Mouse (Mus musculus) heart, adult 2 months (tissue): ENCODE data around the gene 1190005I06Rik. TPM values are rescaled to one million over a fixed set of nuclear protein-coding genes. Genes with fewer than 3 reads are reported as not detected.
A peak's percentile ranks its signal among the peaks of the same experiment; 100 is the strongest.

ENCODE experiments used
- DNase-seq, 2 experiments: peaks; one replicate each; pipeline ENCODE4 v3.0.0; 2021
- H3K27ac ChIP-seq: fragments of 200-600 bp; 2 replicates; pipeline ENCODE4 v1.8.1; 2022
- H3K27me3 ChIP-seq: fragments of 200-500 bp; 2 replicates; pipeline ENCODE4 v1.6.1; 2012; ENCODE audit warnings: mild to moderate bottlenecking, low read length, inconsistent platforms, mixed read lengths; ENCODE audit not compliant: control insufficient read depth, insufficient read depth
- H3K36me3 ChIP-seq: fragments of 200-500 bp; 2 replicates; pipeline ENCODE4 v1.6.1; 2012; ENCODE audit warnings: low read length, inconsistent platforms; ENCODE audit not compliant: control insufficient read depth, insufficient read depth
- H3K4me1 ChIP-seq: fragments of 200-500 bp; 2 replicates; pipeline ENCODE4 v1.6.1; 2011; ENCODE audit warnings: low read length; ENCODE audit not compliant: control insufficient read depth, insufficient read depth
- H3K4me3 ChIP-seq: fragments of 200-600 bp; 2 replicates; pipeline ENCODE4 v1.8.1; 2022
- H3K79me2 ChIP-seq: fragments of 200-500 bp; replicated peaks from 2 replicates; pipeline ENCODE4 v1.6.1; 2012; ENCODE audit warnings: mild to moderate bottlenecking, inconsistent platforms, low read length, moderate library complexity, mixed read lengths; ENCODE audit not compliant: control insufficient read depth, insufficient read depth
- H3K9ac ChIP-seq: fragments of 200-500 bp; 2 replicates; pipeline ENCODE4 v1.6.1; 2012; ENCODE audit warnings: low read depth, mild to moderate bottlenecking, control low read depth, inconsistent platforms, low read length, mixed read lengths
- CTCF ChIP-seq: fragments of 200-600 bp; IDR thresholded peaks from 2 replicates; pipeline ENCODE4 v1.8.1; 2022; ENCODE audit warnings: antibody characterized with exemption, mild to moderate bottlenecking, moderate library complexity
- EP300 ChIP-seq: fragments of 200-500 bp; IDR thresholded peaks from 2 replicates; pipeline ENCODE4 v1.6.1; 2011; ENCODE audit warnings: low read depth, low read length, control low read depth; ENCODE audit not compliant: insufficient read depth
- POLR2A ChIP-seq: fragments of 200-500 bp; IDR thresholded peaks from 2 replicates; pipeline ENCODE4 v1.6.1; 2011; ENCODE audit warnings: mild to moderate bottlenecking, low read depth, low read length, control low read depth; ENCODE audit not compliant: insufficient read depth
- WGBS: fragments of 180-500 bp; shearing (Covaris S2); methylation state at CpG from one replicate; pipeline ENCODE4 v1.1.7; 2018; 5-methylcytosine and 5-hydroxymethylcytosine counted together
- intact Hi-C: fragments of 180-260 bp; cut with DNase I; formaldehyde crosslinking; loops from one replicate; pipeline ENCODE4 v1.15.1; 2025
- polyA plus RNA-seq: library from polyadenylated mRNA; depleted of rRNA; stranded (reverse); fragments of >200 nt; gene quantifications from 2 replicates; pipeline ENCODE4 v1.2.3, GENCODE M21; 2012
- total RNA-seq, 2 experiments: library from RNA; stranded (reverse); gene quantifications; 2 replicates each; pipeline ENCODE4 v1.2.3; 2021

Gene 1190005I06Rik
- total and polyA plus RNA-seq, 3 experiments: 3.9 to 6.0 (median 5.3) TPM

GRCm38 (mm10) chr8:120574941-120575340 lies 72.5 kb downstream of the 1190005I06Rik start:
- no peaks in the 10 kb centered on the region for H3K79me2 ChIP-seq
- no peak for TF ChIP-seq EP300
- TF ChIP-seq CTCF: no peak
- TF ChIP-seq POLR2A: no peak
- H3K27me3 ChIP-seq: no peaks in the 10 kb centered on the region
- WGBS: 76% methylated on average over 19 of the region's 19 CpGs
- no peaks in the 10 kb centered on the region for H3K36me3 ChIP-seq
- no peak overlapping the region for H3K27ac ChIP-seq
- no peak for DNase-seq
- no peaks in the 10 kb centered on the region for H3K4me1 ChIP-seq
- intact Hi-C loops: no loop called here
- H3K9ac ChIP-seq: no peak overlapping the region
- H3K4me3 ChIP-seq: no peak overlapping the region

DNA sequence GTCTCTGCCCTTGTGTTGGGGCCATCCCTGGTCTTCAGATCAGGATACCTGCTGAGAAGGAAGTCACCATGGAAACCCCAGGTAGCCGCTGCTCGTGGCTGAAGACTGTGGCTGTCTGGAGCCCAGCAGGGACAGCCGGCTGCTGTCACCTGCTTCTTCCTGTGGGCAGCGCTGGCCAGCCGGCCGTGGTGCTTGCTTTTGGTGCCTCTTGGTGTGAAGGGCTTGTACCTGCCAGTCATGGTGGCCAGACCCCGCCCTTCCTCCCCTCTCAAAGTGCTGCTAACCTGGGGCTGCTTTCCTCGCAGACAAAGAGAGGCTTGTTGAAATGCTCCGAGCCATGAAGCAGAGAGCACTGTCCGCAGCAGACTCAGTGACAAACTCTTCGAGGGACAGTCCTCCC lies 73.6 kb downstream of the 1190005I06Rik start:
- TF ChIP-seq POLR2A: no peak
- no peak for TF ChIP-seq EP300
- TF ChIP-seq CTCF: no peak
- Histone ChIP-seq H3K4me3 (no peak overlapping the region), H3K27me3 (no peaks in the 10 kb centered on the region), H3K79me2 (no peaks in the 10 kb centered on the region), H3K9ac (no peak overlapping the region), H3K36me3 (no peaks in the 10 kb centered on the region), H3K27ac (no peak overlapping the region), H3K4me1 (no peaks in the 10 kb centered on the region)
- no peak for DNase-seq
- 93% methylated on average over 11 of the region's 11 CpGs for WGBS
- intact Hi-C loops: no loop called here

GRCm38 (mm10) chr8:120572534-120572933 lies 74.9 kb downstream of the 1190005I06Rik start:
- DNase-seq: peak in 1 of 2 experiments; percentile 66
- Histone ChIP-seq H3K27me3 (no peaks in the 10 kb centered on the region), H3K9ac (no peak overlapping the region), H3K36me3 (no peaks in the 10 kb centered on the region), H3K4me1 (no peaks in the 10 kb centered on the region), H3K79me2 (no peaks in the 10 kb centered on the region), H3K27ac (no peak overlapping the region), H3K4me3 (no peak overlapping the region)
- 82% methylated on average over 21 of the region's 21 CpGs for WGBS
- TF ChIP-seq EP300 (no peak), POLR2A (no peak), CTCF (no peak)
- intact Hi-C loops: no loop called here

- H3K9ac ChIP-seq: no peak overlapping the region
- WGBS: 89% methylated on average over 8 of the region's 8 CpGs
- no peak for DNase-seq
- H3K27me3 ChIP-seq: no peaks in the 10 kb centered on the region
- intact Hi-C loops: no loop called here
- H3K79me2 ChIP-seq: no peaks in the 10 kb centered on the region
- H3K36me3 ChIP-seq: no peaks in the 10 kb centered on the region
- H3K27ac ChIP-seq: no peak overlapping the region
- H3K4me3 ChIP-seq: no peak overlapping the region
- TF ChIP-seq CTCF: no peak
- no peak for TF ChIP-seq EP300
- no peak for TF ChIP-seq POLR2A
- H3K4me1 ChIP-seq: no peaks in the 10 kb centered on the region
These were observed 75.9 kb downstream of the 1190005I06Rik start for GRCm38 (mm10) chr8:120571561-120571960.

DNA sequence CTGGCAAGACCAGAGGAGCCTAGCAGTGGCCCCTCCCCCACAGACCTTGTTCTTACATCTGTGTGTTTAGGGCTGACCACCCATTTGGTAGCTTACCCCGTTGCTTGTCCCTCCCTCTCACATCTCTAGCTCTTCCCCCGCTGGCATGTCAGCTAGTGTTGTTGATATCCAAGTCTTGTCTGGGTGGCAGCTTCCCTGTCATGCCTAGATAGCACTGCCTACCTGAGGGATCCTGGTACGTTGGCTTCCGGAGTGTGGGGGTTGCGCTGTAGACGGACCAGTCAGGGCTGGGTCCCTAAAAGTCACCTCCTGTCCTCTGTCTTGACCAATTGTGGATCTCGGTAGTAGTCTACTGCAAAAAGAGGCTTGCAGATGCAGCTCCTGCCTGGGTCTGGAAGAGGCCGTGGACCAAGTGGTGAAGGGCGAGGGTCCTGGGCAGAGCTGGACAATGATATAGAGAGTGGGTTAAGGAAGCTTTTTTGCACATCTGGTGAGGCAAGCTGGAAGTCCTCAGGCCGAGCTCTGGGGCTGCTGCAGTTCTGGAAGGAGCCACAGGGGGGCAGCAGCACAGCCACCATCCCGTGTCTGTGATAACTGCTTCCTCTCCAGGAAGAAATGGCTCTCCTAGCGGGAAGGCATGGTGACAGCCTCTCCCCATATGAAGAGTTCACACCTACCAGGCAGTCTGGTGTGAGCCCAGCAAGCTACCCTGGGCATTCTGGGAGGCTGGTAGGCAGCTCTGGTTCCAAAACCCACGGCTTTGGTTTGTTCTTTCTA lies 77.3 kb downstream of the 1190005I06Rik start:
- intact Hi-C loops: no loop called here
- Histone ChIP-seq H3K4me1 (no peaks in the 10 kb centered on the region; the same call in 1 of the 2 replicates), H3K4me3 (no peak overlapping the region), H3K9ac (no peak overlapping the region), H3K27me3 (no peaks in the 10 kb centered on the region), H3K79me2 (no peaks in the 10 kb centered on the region), H3K36me3 (no peaks in the 10 kb centered on the region), H3K27ac (no peak overlapping the region)
- 50% methylated on average over 13 of the region's 13 CpGs for WGBS
- peak; percentile 75 to 89 for DNase-seq
- TF ChIP-seq EP300 (0 out of 2 replicates have a peak, but pooled peaks have one; percentile 11), POLR2A (no peak), CTCF (no peak)

DNA sequence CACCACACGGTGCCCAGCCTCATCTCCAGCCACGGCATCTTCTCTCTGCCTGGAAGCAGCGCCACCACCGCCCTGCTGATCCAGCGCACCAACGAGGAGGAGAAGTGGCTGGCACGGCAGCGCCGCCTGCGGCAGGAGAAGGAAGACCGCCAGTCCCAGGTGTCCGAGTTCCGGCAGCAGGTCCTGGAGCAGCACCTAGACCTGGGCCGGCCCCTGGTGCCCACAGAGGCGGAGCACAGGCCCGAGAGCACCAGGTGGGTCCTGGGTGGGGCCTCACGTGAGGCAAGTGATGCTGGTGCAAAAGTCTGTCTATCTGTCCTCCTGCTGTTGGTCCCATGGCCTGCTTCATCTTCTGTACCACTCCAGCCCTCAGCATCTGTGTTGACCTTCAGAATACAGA lies 78.3 kb downstream of the 1190005I06Rik start:
- intact Hi-C loops: no loop called here
- Histone ChIP-seq H3K4me3 (no peak overlapping the region), H3K9ac (no peak overlapping the region), H3K4me1 (peaks cover 6% of the 10 kb centered on the region), H3K36me3 (no peaks in the 10 kb centered on the region), H3K27me3 (no peaks in the 10 kb centered on the region), H3K79me2 (no peaks in the 10 kb centered on the region), H3K27ac (no peak overlapping the region)
- DNase-seq: no peak
- TF ChIP-seq CTCF: no peak
- WGBS: 96% methylated on average over 17 of the region's 17 CpGs
